Mouse (Mus musculus): ENCODE measurements at regions not wholly inside any gene's neighbourhood (a gene's known extent, or its start where the extent isn't known, plus 50 kb on each side); places are given as distances from the start of the nearest gene placed in this dataset.

DNA sequence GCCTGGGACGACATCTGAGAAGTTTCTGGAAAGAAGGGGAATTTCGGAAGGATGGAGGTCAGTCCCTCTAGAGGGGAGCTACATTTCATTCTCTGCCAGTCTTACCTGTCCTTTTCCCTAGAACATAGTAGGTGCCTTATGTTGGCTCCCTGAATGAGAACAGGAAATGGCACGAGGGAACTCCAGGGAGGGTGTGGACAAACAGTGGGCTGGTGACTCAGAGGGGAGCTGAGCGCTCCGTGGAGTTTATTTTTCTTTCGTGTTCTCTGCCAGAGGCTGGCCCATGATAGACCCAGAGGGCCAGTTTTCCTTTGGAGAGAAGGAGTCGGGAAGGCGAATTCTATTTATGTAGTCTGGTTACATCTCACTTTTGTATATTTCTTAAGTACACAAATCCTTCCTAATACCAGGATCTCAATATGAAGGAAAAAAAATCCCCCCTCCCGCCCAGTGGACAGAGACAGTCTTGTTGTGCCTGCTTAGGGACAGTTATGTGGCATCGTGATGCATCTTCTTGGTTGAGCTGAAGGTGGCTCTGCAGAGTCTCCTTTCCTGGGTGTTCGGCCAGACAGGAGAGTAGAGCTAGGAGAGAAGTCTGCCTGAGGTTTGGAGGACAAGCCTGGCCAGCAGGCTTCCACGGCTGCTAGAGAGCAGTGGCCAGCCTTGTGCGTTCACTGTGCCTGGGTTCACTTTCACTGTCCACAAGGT is 84.3 kb upstream of the Rbpj start:
- peak; percentile 44 to 53 for DNase-seq

GRCm38 (mm10) chr5:53384026-53384425 is 81.9 kb upstream of the Rbpj start:
- peak; percentile 50 to 71 for DNase-seq

DNA sequence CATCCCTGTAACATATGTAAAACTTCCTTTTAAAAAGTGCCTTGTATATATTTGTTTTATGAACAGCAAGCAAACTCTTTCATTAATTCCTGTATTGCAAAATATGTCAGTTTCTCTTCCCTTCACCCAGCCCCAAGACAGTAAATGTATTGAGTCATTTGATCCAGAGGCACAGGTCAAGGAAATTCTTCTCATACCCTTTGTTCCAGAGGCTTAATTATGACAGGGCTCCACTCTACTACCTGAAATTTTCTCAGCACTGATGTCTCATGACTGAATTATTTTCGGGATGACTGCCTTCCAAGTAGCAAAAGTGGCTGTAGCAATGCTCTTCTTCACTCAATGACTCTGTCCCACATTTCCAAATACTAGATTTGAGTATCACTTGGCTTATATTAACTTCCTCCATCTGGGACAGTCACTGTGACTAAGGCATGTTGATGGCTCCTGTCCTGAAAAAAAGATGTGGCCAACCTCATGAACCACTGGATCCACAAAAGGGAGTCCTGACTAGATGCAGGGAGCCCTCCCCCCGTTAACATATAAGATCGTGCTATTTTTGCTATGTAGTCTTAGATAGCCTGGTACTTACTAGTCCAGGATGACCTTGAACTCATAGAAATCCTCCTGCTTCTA is 80.3 kb upstream of the Rbpj start:
- DNase-seq, result no peak

DNA sequence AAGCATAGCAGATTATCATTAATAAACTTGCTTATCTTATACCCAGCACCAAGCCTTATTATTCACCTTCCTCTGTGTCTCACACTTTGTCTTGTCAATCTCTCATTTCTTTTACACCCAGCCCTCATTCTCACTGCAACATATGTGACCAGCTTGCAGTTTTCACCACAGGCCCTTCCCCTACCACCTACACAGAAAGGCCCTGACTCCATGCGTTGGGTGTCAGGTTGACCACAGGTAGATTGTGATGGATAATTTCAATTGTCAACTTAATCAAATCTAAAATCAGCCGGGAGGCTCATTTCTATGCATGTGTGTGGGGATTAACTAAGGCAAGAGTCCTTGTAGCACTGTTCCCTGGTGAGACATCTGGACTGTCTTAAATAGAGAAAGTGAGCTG is 72.4 kb upstream of the Rbpj start:
- DNase-seq, result no peak

GRCm38 (mm10) chr5:53394560-53394959 is 71.4 kb upstream of the Rbpj start:
- no peak for DNase-seq

- DNase-seq, result no peak
Measured at GRCm38 (mm10) chr5:53398428-53399058, 67.4 kb upstream of the Rbpj start.

DNA sequence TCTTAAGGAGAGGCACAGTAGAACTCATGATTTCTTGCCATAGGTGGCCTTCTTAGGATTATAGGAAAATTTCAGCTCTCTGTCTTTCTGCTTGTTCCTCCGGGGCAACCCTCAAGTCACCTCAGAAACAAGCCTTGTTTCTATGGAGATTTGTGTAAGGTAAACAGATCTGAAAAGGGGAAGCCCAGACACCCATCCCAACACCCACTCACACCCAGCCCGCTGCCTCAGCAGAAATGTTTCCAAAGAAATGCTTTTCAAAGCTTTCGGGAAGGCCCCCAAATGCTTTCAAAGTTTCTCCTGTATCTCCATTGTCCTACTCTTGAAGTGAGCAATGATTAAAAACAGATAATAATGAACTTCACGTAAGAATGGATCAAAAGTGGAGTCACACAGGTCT is 64.9 kb upstream of the Rbpj start:
- no peak for DNase-seq

- no peak for DNase-seq
Measured at GRCm38 (mm10) chr5:53402022-53402421, 63.9 kb upstream of the Rbpj start.

DNA sequence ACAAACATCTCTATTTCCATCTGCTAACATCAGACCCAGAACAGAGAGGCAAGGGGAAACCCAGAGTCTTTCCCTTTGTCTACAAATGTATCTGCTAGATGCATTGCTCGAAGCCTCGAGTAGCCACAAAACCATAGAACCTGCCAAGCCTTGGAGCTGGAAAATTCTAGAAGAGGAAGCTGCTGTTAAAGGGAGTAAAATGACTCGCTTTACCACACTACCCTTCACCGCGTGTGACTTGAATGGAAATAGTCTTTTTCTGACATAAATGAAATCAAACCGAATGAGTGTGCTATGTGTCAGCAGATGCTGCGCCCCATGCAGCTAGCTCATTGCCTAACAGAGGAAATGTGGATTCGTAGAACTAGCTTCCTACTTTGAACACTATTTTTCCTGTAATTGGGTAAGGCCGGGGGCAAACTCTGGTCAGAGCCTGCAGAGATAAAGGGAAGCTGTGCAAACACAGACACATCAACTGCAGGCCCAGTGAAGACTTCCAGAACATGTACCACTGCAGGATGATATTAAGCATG is 63.3 kb upstream of the Rbpj start:
- no peak for DNase-seq

DNA sequence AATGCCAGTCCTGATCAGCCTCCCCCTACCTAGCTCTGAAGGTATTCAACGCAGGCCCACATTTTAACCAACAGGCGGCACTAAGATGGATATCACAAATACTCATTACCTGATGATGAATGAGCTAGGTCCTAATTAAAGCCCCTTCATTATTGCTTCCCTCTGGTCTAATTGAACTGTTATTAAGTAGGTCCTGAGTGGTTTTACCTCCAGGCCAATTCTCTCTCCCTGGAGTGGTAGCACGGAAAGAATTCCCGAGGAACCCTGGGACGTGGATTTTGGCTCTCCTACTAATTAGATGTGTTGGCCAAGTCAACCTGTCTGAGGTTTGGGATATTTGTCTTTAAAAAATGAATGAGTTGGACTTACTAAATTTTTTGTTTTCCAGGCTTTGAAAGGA is 60.0 kb upstream of the Rbpj start:
- DNase-seq, result no peak

DNA sequence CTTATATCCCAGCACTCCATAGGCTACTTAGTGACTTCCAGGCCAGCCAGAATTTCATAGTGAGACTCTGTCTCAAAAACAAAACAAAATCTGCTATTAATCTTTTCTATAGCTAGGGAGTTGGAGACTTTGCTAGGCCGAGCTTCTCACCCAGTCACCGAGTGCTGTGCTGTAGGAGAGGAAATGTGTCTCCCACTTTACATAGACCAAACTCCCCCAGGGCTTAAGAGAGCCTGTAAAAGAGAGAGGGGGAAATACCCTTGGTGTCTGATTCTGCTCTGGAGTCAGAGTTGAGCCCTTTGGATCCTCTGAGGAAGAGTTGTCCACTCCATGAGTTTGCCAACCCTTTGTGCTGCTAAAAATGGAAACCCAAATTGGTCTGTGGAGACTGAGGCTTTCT is 58.3 kb upstream of the Rbpj start:
- no peak for DNase-seq

DNA sequence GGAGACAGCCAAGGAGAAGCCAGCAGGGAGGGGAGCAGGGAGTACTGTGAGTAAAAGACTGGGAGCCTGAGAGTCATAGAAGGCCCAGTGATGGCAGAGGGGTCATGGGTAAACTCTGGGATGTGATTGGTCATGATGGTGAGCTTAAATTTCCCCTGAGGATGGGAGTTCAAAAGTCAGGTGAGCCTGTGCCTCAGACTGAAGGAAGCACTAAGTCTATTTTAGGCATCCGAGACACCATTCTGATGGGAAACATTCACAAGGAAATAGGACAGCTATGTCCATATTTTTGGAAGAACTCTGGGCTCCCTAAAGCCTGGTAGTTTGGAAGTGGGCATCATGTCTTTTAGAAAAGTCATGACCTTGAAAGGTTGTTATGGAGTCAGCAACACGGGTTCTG is 57.7 kb upstream of the Rbpj start:
- no peak for DNase-seq

DNA sequence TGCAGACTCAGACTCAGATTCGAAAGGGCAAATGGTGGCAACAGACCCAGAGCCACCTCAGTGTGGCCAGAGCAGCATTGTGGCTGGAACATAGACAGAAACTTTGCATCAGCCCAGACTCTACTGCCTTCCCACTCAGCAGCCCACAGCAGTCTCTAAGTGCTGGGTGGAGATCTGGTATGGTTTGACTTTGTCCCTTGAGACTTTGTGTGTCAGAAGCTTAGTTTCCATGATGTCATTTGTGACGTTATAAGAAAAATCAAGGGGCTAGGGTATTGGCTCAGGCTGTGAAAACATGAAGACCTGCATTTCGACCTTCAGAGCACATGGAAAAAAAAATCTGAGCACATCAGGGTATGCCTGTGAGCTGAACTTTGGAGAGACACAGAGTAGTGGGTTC is 56.2 kb upstream of the Rbpj start:
- no peak for DNase-seq

DNA sequence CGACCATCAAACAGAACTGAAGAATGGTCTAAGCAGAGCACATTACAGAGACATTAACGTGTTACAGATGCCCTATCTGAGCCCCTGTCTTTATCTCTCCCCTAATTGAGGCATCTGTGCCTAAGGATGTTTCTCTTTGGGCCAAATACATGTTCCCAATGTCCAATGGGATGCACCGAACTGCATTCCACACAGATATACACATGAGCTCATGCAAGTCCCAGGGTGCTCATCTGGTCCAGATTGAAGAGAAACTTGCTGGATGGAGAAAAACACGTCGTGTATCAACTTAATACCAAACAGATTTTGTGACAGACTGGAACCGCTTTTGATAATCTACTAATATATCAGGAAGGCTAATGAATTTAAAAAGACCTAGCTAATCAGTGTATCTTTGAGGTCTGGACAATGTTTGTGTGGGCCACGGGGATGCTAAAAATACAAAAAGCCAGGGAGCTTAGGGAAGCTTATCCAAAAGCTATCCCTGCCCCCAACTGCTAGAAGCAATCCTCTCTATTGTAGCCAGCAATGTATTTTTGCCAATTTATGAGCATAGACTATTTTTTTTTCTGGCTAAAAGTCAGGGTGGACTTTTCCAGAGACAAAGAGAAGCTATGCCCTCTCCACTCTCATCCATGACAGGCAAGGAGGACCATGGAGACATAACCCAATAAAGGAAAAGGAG is 53.4 kb upstream of the Rbpj start:
- no peak for DNase-seq

- DNase-seq, result no peak
Measured at GRCm38 (mm10) chr5:53413677-53414076, 52.3 kb upstream of the Rbpj start.

DNA sequence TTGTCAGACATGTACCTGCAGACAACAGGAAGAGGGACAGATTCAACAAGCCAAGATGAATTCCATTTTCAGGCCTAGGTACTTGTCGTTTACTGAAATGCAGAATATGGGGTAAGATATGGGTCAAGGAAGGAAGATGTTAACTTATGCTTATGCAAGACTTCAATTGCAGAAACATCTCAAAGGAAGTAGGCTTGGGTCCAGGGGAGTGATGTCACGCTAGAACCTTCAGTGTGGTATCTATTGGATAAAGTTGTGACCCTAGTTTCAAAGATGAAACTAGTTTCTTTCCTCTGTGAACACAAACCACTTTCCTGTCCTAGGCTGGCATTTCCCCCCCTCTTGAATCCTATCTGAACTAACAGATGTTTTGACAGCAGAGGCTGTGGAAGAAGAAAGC is 50.5 kb upstream of the Rbpj start:
- no peak for DNase-seq

Measured in cerebellum, postnatal 10 days (tissue).